Mouse (Mus musculus): ENCODE measurements around the gene Ptges2. TPM values are rescaled to one million over a fixed set of nuclear protein-coding genes. Genes with fewer than 3 reads are reported as not detected.

Ptges2 gene
- polyA plus RNA-seq, 2 experiments, result 11.4 to 11.6 TPM

DNA sequence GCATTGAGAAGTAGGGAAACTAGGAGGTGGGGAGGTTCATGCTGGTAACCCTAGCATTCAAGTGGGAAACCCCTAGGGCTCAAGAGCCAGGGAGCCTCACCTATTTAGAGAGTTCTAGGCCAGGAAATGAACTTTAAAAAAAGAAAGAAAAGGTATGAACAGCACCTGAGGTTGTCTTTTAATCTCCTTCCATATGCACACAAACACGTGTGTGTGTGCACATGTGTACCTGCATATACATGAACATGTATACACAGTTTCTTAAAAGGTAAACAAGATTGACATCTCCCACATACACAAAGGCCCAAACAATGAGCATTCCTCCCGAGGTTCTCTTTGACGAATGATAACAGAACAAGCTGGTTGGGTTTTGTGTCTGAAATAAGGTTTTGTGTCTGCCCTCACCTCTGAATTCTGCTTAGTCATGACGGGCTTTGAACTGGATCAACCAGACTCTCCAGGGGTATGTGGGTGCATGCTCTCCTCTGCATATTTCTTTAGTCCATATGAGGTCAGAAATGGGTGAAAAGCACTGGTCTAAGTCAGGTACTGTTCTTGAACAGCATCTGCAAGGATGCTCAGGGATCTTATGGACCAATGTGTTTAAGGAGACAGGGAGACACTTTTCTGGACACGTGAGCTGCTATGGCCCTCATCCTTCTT lies 58.1 kb downstream of the Ptges2 start:
- Histone ChIP-seq H3K27ac (no peak overlapping the region), H3K4me3 (ENCODE audit: insufficient read depth in 1 of 2, low read depth in 2 of 2, low read length in 2 of 2) (no peak overlapping the region), H3K9ac (replicated peaks) (no peak overlapping the region), H3K9me3 (ENCODE audit: control insufficient read depth, low read length) (no peaks in the 10 kb centered on the region), H3K4me2 (ENCODE audit: low read depth) (peak overlapping the region; percentile 99), H3K4me1 (replicated peaks; ENCODE audit: control insufficient read depth in 2 of 2, insufficient read depth in 2 of 2, low read length in 1 of 2) (peaks cover 22 to 28% of the 10 kb centered on the region in 2 experiments), H3K36me3 (replicated peaks; ENCODE audit: control insufficient read depth, insufficient read depth, low read depth) (no peaks in the 10 kb centered on the region), H3K27me3 (ENCODE audit: control insufficient read depth, insufficient read depth, low read length) (no peaks in the 10 kb centered on the region)
- DNase-seq (ENCODE audit: low read depth in 3 of 3, low spot score in 3 of 3), result no peak
- ATAC-seq (ENCODE audit: insufficient read depth), result no peak
- WGBS (ENCODE audit: insufficient replicate concordance), result 62% methylated on average over 5 of the region's 5 CpGs
- TF ChIP-seq EP300 (IDR thresholded peaks at IDR 0.05; ENCODE audit: low read depth) (no peak), CTCF (IDR thresholded peaks at IDR 0.05; ENCODE audit: low read depth) (no peak)

GRCm38 (mm10) chr2:32454633-32455032 lies 58.9 kb downstream of the Ptges2 start:
- Histone ChIP-seq H3K9me3 (ENCODE audit: control insufficient read depth, low read length) (no peaks in the 10 kb centered on the region), H3K36me3 (replicated peaks; ENCODE audit: control insufficient read depth, insufficient read depth, low read depth) (no peaks in the 10 kb centered on the region), H3K27me3 (ENCODE audit: control insufficient read depth, insufficient read depth, low read length) (no peaks in the 10 kb centered on the region), H3K27ac (no peak overlapping the region), H3K4me1 (replicated peaks; ENCODE audit: control insufficient read depth in 2 of 2, insufficient read depth in 2 of 2, low read length in 1 of 2) (peaks cover 18 to 26% of the 10 kb centered on the region in 2 experiments), H3K4me2 (ENCODE audit: low read depth) (no peak overlapping the region), H3K4me3 (ENCODE audit: insufficient read depth in 1 of 2, low read depth in 2 of 2, low read length in 2 of 2) (no peak overlapping the region), H3K9ac (replicated peaks) (no peak overlapping the region)
- WGBS (ENCODE audit: insufficient replicate concordance), result 76% methylated on average over 10 of the region's 10 CpGs
- DNase-seq (ENCODE audit: low read depth in 3 of 3, low spot score in 3 of 3) (no peak), ATAC-seq (ENCODE audit: insufficient read depth) (no peak)
- TF ChIP-seq EP300 (IDR thresholded peaks at IDR 0.05; ENCODE audit: low read depth) (no peak), CTCF (IDR thresholded peaks at IDR 0.05; ENCODE audit: low read depth) (no peak)

- no peak for DNase-seq (ENCODE audit: low read depth in 3 of 3, low spot score in 3 of 3)
- Histone ChIP-seq H3K9ac (replicated peaks) (no peak overlapping the region), H3K4me1 (replicated peaks; ENCODE audit: control insufficient read depth in 2 of 2, insufficient read depth in 2 of 2, low read length in 1 of 2) (peaks cover 14 to 21% of the 10 kb centered on the region in 2 experiments), H3K27ac (no peak overlapping the region), H3K36me3 (replicated peaks; ENCODE audit: control insufficient read depth, insufficient read depth, low read depth) (no peaks in the 10 kb centered on the region), H3K4me2 (ENCODE audit: low read depth) (no peak overlapping the region), H3K4me3 (ENCODE audit: insufficient read depth in 1 of 2, low read depth in 2 of 2, low read length in 2 of 2) (no peak overlapping the region), H3K27me3 (ENCODE audit: control insufficient read depth, insufficient read depth, low read length) (no peaks in the 10 kb centered on the region), H3K9me3 (ENCODE audit: control insufficient read depth, low read length) (no peaks in the 10 kb centered on the region)
- no peak for ATAC-seq (ENCODE audit: insufficient read depth)
- TF ChIP-seq CTCF (IDR thresholded peaks at IDR 0.05; ENCODE audit: low read depth) (no peak), EP300 (IDR thresholded peaks at IDR 0.05; ENCODE audit: low read depth) (no peak)
- 83% methylated on average over 8 of the region's 8 CpGs for WGBS (ENCODE audit: insufficient replicate concordance)
Observed at GRCm38 (mm10) chr2:32455101-32455500, 59.4 kb downstream of the Ptges2 start.

Other genes starting within 250 kb of the Ptges2 start
- gene Prrc2b, start 244.8 kb upstream of the Ptges2 start, polyA plus RNA-seq (2012; rRNA removed), result 6.7 and 7.6 TPM in 2 replicates
- 6.2 and 10.6 TPM in 2 replicates for gene Prrc2b, start 244.8 kb upstream of the Ptges2 start, polyA plus RNA-seq (2014; fragmentation: Nextera tagmentation; extraction: Ambion mirVana)
- gene Pomt1, start 159.3 kb upstream of the Ptges2 start, polyA plus RNA-seq (2012; rRNA removed), result 9.6 and 10.1 TPM in 2 replicates
- 10.1 and 12.1 TPM in 2 replicates for gene Pomt1, start 159.3 kb upstream of the Ptges2 start, polyA plus RNA-seq (2014; fragmentation: Nextera tagmentation; extraction: Ambion mirVana)
- 17.7 and 19.8 TPM in 2 replicates for gene Uck1, start 135.7 kb upstream of the Ptges2 start, polyA plus RNA-seq (2012; rRNA removed)
- 21.5 and 21.8 TPM in 2 replicates for gene Uck1, start 135.7 kb upstream of the Ptges2 start, polyA plus RNA-seq (2014; fragmentation: Nextera tagmentation; extraction: Ambion mirVana)
- gene Golga2, start 108.5 kb upstream of the Ptges2 start, polyA plus RNA-seq (2012; rRNA removed), result 10.0 and 13.0 TPM in 2 replicates
- gene Golga2, start 108.5 kb upstream of the Ptges2 start, polyA plus RNA-seq (2014; fragmentation: Nextera tagmentation; extraction: Ambion mirVana), result 6.9 and 7.6 TPM in 2 replicates
- gene Swi5, start 107.8 kb upstream of the Ptges2 start, polyA plus RNA-seq (2012; rRNA removed), result 108 and 130 TPM in 2 replicates
- gene Swi5, start 107.8 kb upstream of the Ptges2 start, polyA plus RNA-seq (2014; fragmentation: Nextera tagmentation; extraction: Ambion mirVana), result 100.0 and 105 TPM in 2 replicates
- 40.3 and 43.3 TPM in 2 replicates for gene Ciz1, start 43.6 kb upstream of the Ptges2 start, polyA plus RNA-seq (2012; rRNA removed)
- gene Ciz1, start 43.6 kb upstream of the Ptges2 start, polyA plus RNA-seq (2014; fragmentation: Nextera tagmentation; extraction: Ambion mirVana), result 13.1 and 13.9 TPM in 2 replicates
- 2.9 and 4.0 TPM in 2 replicates for gene Dnm1, start 42.6 kb upstream of the Ptges2 start, polyA plus RNA-seq (2012; rRNA removed)
- gene Dnm1, start 42.6 kb upstream of the Ptges2 start, polyA plus RNA-seq (2014; fragmentation: Nextera tagmentation; extraction: Ambion mirVana), result 0.43 and 0.56 TPM in 2 replicates
- gene 1110008P14Rik, start 14.0 kb upstream of the Ptges2 start, polyA plus RNA-seq (2012; rRNA removed), result 32.6 and 39.6 TPM in 2 replicates
- gene 1110008P14Rik, start 14.0 kb upstream of the Ptges2 start, polyA plus RNA-seq (2014; fragmentation: Nextera tagmentation; extraction: Ambion mirVana), result 38.7 and 40.8 TPM in 2 replicates
- 29.8 and 30.2 TPM in 2 replicates for gene Lcn2, start 7.6 kb upstream of the Ptges2 start, polyA plus RNA-seq (2012; rRNA removed)
- 41.1 and 65.1 TPM in 2 replicates for gene Lcn2, start 7.6 kb upstream of the Ptges2 start, polyA plus RNA-seq (2014; fragmentation: Nextera tagmentation; extraction: Ambion mirVana)
- gene Naif1, start 54.6 kb downstream of the Ptges2 start, polyA plus RNA-seq (2012; rRNA removed), result 1.3 and 1.4 TPM in 2 replicates
- gene Naif1, start 54.6 kb downstream of the Ptges2 start, polyA plus RNA-seq (2014; fragmentation: Nextera tagmentation; extraction: Ambion mirVana), result 1.6 and 2.0 TPM in 2 replicates
- gene Slc25a25, start 55.5 kb downstream of the Ptges2 start, polyA plus RNA-seq (2012; rRNA removed), result 5.4 and 6.0 TPM in 2 replicates
- gene Slc25a25, start 55.5 kb downstream of the Ptges2 start, polyA plus RNA-seq (2014; fragmentation: Nextera tagmentation; extraction: Ambion mirVana), result 5.5 and 7.0 TPM in 2 replicates
- gene Fam102a, start 139.4 kb downstream of the Ptges2 start, polyA plus RNA-seq (2012; rRNA removed), result 0.88 and 1.0 TPM in 2 replicates
- gene Fam102a, start 139.4 kb downstream of the Ptges2 start, polyA plus RNA-seq (2014; fragmentation: Nextera tagmentation; extraction: Ambion mirVana), result 0.91 and 1.1 TPM in 2 replicates
- gene Dpm2, start 175.0 kb downstream of the Ptges2 start, polyA plus RNA-seq (2012; rRNA removed), result 53.5 and 61.6 TPM in 2 replicates
- 53.6 and 54.6 TPM in 2 replicates for gene Dpm2, start 175.0 kb downstream of the Ptges2 start, polyA plus RNA-seq (2014; fragmentation: Nextera tagmentation; extraction: Ambion mirVana)
- 0.11 TPM in 2 replicates for gene Pip5kl1, start 178.9 kb downstream of the Ptges2 start, polyA plus RNA-seq (2012; rRNA removed)
- not detected in 2 replicates for gene Pip5kl1, start 178.9 kb downstream of the Ptges2 start, polyA plus RNA-seq (2014; fragmentation: Nextera tagmentation; extraction: Ambion mirVana)
- not detected in 2 replicates for gene 9430097D07Rik, start 179.8 kb downstream of the Ptges2 start, polyA plus RNA-seq (2012; rRNA removed)
- 0.06 TPM in 1 of 2 replicates, not detected in the other for gene 9430097D07Rik, start 179.8 kb downstream of the Ptges2 start, polyA plus RNA-seq (2014; fragmentation: Nextera tagmentation; extraction: Ambion mirVana)
- gene St6galnac4, start 191.2 kb downstream of the Ptges2 start, polyA plus RNA-seq (2012; rRNA removed), result 5.4 and 5.6 TPM in 2 replicates
- gene St6galnac4, start 191.2 kb downstream of the Ptges2 start, polyA plus RNA-seq (2014; fragmentation: Nextera tagmentation; extraction: Ambion mirVana), result 6.2 and 6.8 TPM in 2 replicates
- 9.9 and 14.3 TPM in 2 replicates for gene St6galnac6, start 203.8 kb downstream of the Ptges2 start, polyA plus RNA-seq (2012; rRNA removed)
- gene St6galnac6, start 203.8 kb downstream of the Ptges2 start, polyA plus RNA-seq (2014; fragmentation: Nextera tagmentation; extraction: Ambion mirVana), result 3.2 and 4.4 TPM in 2 replicates
- gene Ak1, start 225.9 kb downstream of the Ptges2 start, polyA plus RNA-seq (2012; rRNA removed), result 0.34 and 0.37 TPM in 2 replicates
- 0.44 and 0.59 TPM in 2 replicates for gene Ak1, start 225.9 kb downstream of the Ptges2 start, polyA plus RNA-seq (2014; fragmentation: Nextera tagmentation; extraction: Ambion mirVana)